Mouse (Mus musculus) kidney, embryonic 14.5 days (tissue): Measurements from ENCODE around the gene Tifab. TPM values are rescaled to one million over a fixed set of nuclear protein-coding genes. Genes with fewer than 3 reads are reported as not detected.

ENCODE experiments used
- polyA plus RNA-seq: library from polyadenylated mRNA; unstranded; fragments of >200 nt; fragmentation: Nextera tagmentation; extraction: Ambion mirVana; gene quantifications from 2 replicates; pipeline ENCODE4 v1.2.1, GENCODE M21; 2014

The Tifab gene
- polyA plus RNA-seq, 1 experiment from 2014 or later: 0.66 TPM

Other genes with a start within 250 kb of the Tifab start
- gene H2afy, start 42.5 kb downstream of the Tifab start, polyA plus RNA-seq: 440 and 481 TPM in 2 replicates
- gene Neurog1, start 73.3 kb upstream of the Tifab start, polyA plus RNA-seq: not detected in 2 replicates
- gene Cxcl14, start 117.7 kb upstream of the Tifab start, polyA plus RNA-seq: 19.2 and 20.8 TPM in 2 replicates
- gene Gm3045, start 247.7 kb upstream of the Tifab start, polyA plus RNA-seq: not detected in 2 replicates